Mouse (Mus musculus) G1E (cell line): ENCODE results near the gene Tmcc1. TPM values are rescaled to one million over a fixed set of nuclear protein-coding genes. Genes with fewer than 3 reads are reported as not detected.

Experiments used
- ATAC-seq: 2 replicates; pipeline ENCODE4 v1.8.0; 2016; ENCODE audit warnings: mild to moderate bottlenecking; ENCODE audit not compliant: insufficient number of reproducible peaks, poor library complexity, low FRiP score, severe bottlenecking; ENCODE audit errors: extremely low read depth
- DNase-seq: peaks from one replicate; pipeline ENCODE4 v3.0.0; 2012; ENCODE audit warnings: low spot score
- H3K27me3 ChIP-seq: 2 replicates; pipeline ENCODE4 v1.6.1; 2012; ENCODE audit warnings: mild to moderate bottlenecking, low read length, inconsistent platforms; ENCODE audit not compliant: insufficient read depth
- H3K36me3 ChIP-seq: replicated peaks from 2 replicates; pipeline ENCODE3; 2012; ENCODE audit warnings: mild to moderate bottlenecking, inconsistent platforms
- H3K4me1 ChIP-seq: 2 replicates; pipeline ENCODE4 v1.6.1; 2012; ENCODE audit warnings: low read depth, low read length, inconsistent platforms, mixed read lengths; ENCODE audit not compliant: insufficient read depth
- H3K4me3 ChIP-seq: 2 replicates; pipeline ENCODE4 v1.5.1; 2012; ENCODE audit warnings: low read depth, mild to moderate bottlenecking, inconsistent platforms, low read length, moderate library complexity, mixed read lengths
- H3K9me3 ChIP-seq: replicated peaks from 2 replicates; pipeline ENCODE4 v1.6.1; 2012; ENCODE audit warnings: inconsistent platforms
- CTCF ChIP-seq: IDR thresholded peaks from 2 replicates; pipeline ENCODE4 v1.5.1; 2012; ENCODE audit warnings: low read depth, low read length, inconsistent platforms, mixed read lengths
- GATA1 ChIP-seq: IDR thresholded peaks from 2 replicates; pipeline ENCODE4 v1.6.1; 2012; ENCODE audit warnings: borderline replicate concordance, low read length, inconsistent platforms, mixed read lengths
- GATA2 ChIP-seq: IDR thresholded peaks from 2 replicates; pipeline ENCODE4 v1.6.1; 2012; ENCODE audit warnings: low read depth, low read length, inconsistent platforms, borderline replicate concordance
- POLR2AphosphoS5 ChIP-seq: IDR thresholded peaks from 2 replicates; pipeline ENCODE4 v1.6.1; 2012; ENCODE audit warnings: low read depth, low read length, inconsistent platforms; ENCODE audit not compliant: insufficient replicate concordance
- TAL1 ChIP-seq: conservative IDR thresholded peaks from 2 replicates; pipeline ENCODE4 v1.6.1; 2012; ENCODE audit warnings: low read depth, low read length, inconsistent platforms, mixed read lengths
- polyA plus RNA-seq: library from polyadenylated mRNA; stranded (reverse); fragments of >175 nt; gene quantifications from 2 replicates; pipeline ENCODE4 v1.2.3, GENCODE M21; 2012
- total RNA-seq, 2 experiments: library from RNA; stranded (forward) in 1 of 2; stranded (reverse) in 1 of 2; fragments of 200-1000 nt in 1 of 2; fragments of >200 nt in 1 of 2; fragmentation: Nextera tagmentation in 1 of 2; gene quantifications; 2 replicates each; pipeline ENCODE4 v1.2.3; 2014 to 2017

Gene Tmcc1
- total and polyA plus RNA-seq, 3 experiments = 0.86 to 18.6 (median 12.1) TPM

DNA sequence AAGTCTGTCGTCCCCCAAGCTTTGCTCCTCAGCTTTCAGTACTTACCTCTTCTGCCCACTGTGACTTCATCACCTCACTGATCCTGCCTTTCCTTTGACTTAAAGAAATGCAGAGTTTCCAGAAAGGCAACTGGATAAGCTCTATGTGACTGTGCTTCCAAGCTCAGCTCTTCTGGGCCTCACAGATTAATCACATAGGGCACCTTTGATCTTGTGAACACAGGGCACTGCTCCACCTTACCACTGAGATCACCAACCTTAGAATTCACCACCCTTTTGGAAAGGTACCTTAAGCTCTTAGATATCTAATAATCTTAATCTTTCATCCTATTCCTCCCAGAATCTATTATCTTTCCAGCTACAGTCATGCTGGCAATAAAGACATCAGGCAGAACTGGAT, 111.0 kb downstream of the Tmcc1 start:
- Histone ChIP-seq H3K4me3 (no peak overlapping the region), H3K36me3 (no peaks in the 10 kb centered on the region)
- no peak for DNase-seq

DNA sequence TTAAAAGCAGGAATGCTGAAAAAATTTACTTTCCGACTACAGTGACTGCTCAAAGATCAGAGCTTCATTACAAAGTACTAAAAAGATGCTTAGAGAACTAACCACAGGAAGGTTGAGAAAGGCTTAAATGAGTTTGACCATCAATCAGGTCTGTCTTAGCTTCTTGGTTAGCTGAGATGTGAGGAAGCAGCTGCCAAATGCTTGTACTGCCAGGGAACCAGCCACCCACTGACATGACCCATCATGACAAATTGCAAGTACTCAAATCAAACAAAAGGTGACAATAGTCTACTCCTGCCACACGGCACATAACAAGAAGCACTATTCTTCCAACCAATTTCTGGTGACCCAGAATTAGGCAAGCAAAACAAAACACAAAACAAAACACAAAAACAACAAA, 111.9 kb downstream of the Tmcc1 start:
- Histone ChIP-seq H3K27me3 (no peaks in the 10 kb centered on the region), H3K4me1 (no peaks in the 10 kb centered on the region), H3K36me3 (no peaks in the 10 kb centered on the region), H3K4me3 (no peak overlapping the region), H3K9me3 (no peaks in the 10 kb centered on the region)
- TF ChIP-seq POLR2AphosphoS5 = no peak
- no peak for TF ChIP-seq GATA2
- no peak for TF ChIP-seq CTCF
- TF ChIP-seq TAL1 = no peak
- TF ChIP-seq GATA1 = no peak
- ATAC-seq (no peak), DNase-seq (no peak)

More for the DNA sequence above, 111.0 kb downstream of the Tmcc1 start:
- Histone ChIP-seq H3K9me3 (no peaks in the 10 kb centered on the region), H3K27me3 (no peaks in the 10 kb centered on the region), H3K4me1 (no peaks in the 10 kb centered on the region)
- TF ChIP-seq TAL1 (no peak), GATA2 (no peak), CTCF (no peak), GATA1 (no peak), POLR2AphosphoS5 (no peak)
- no peak for ATAC-seq

DNA sequence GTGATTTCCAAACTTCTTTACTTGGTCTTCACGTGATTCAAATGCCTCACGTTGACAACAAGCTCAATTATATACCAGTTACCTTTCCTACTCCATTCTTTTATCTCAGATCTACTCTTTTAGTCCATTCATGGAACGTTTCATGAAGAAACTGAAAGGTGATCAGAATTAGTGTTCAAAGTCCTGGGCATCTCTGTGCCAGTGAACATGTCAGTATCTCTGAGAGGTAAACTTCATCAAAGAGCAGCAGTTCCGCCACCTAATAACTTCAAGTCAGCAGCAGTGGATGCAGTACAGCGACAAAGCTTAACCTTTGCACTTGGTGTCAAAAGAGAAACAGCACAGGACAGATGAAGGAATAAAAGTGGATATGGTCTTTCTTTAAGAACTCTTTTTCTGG, 112.5 kb downstream of the Tmcc1 start:
- H3K27me3 ChIP-seq = no peaks in the 10 kb centered on the region
- H3K4me1 ChIP-seq = no peaks in the 10 kb centered on the region
- H3K9me3 ChIP-seq = no peaks in the 10 kb centered on the region
- H3K36me3 ChIP-seq = no peaks in the 10 kb centered on the region
- ATAC-seq (no peak), DNase-seq (no peak)
- no peak overlapping the region for H3K4me3 ChIP-seq
- TF ChIP-seq POLR2AphosphoS5 (no peak), TAL1 (no peak), CTCF (no peak), GATA1 (no peak), GATA2 (no peak)

DNA sequence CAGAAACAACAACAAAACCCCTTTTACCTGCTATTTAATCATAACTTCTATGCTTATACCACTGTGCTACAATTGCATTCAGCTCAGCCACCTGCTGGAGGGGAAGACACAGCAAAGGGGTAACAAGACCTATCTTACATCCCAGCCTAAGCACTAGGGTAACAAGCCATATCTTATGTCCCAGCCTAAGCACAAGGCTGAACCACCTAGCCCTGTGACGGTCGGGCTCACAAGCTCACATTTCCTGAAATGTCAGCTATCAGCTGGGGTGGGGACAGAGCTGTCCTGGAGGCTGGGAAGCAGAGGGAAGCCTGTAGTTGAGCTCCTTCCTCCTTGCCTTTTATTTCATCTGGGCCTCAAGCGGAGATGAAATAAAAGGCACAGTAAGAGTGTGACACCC, 115.7 kb downstream of the Tmcc1 start:
- H3K4me3 ChIP-seq = no peak overlapping the region
- H3K4me1 ChIP-seq = no peaks in the 10 kb centered on the region
- no peaks in the 10 kb centered on the region for H3K27me3 ChIP-seq
- no peak for TF ChIP-seq GATA1
- no peak for TF ChIP-seq TAL1
- TF ChIP-seq POLR2AphosphoS5 = no peak
- no peak for TF ChIP-seq CTCF
- no peak for TF ChIP-seq GATA2
- H3K36me3 ChIP-seq = no peaks in the 10 kb centered on the region
- no peak for ATAC-seq
- H3K9me3 ChIP-seq = no peaks in the 10 kb centered on the region
- no peak for DNase-seq

DNA sequence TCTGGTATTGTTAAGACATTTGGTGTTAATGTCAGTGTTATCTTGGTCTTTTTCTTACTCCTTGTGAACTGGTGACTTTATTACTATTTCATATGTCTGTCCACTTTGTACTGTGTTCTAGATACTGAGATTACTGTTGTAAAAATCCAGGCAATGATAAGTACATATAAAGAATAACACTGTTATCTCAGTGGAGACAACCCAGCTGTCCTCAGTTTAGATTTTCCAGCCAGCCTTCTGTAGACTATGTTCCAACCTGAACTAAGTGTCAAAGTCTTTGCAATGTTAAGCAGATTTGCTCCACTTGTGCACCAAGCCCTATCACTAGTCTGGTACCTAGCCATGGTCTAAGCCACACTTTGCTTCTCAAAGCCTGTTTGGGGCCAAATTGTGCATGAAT, 118.4 kb downstream of the Tmcc1 start:
- H3K36me3 ChIP-seq = no peaks in the 10 kb centered on the region
- no peaks in the 10 kb centered on the region for H3K9me3 ChIP-seq
- no peak overlapping the region for H3K4me3 ChIP-seq
- no peak for DNase-seq
- ATAC-seq = no peak
- H3K27me3 ChIP-seq = no peaks in the 10 kb centered on the region
- TF ChIP-seq CTCF = no peak
- no peak for TF ChIP-seq GATA2
- no peak for TF ChIP-seq POLR2AphosphoS5
- TF ChIP-seq TAL1 = no peak
- TF ChIP-seq GATA1 = no peak
- no peaks in the 10 kb centered on the region for H3K4me1 ChIP-seq

DNA sequence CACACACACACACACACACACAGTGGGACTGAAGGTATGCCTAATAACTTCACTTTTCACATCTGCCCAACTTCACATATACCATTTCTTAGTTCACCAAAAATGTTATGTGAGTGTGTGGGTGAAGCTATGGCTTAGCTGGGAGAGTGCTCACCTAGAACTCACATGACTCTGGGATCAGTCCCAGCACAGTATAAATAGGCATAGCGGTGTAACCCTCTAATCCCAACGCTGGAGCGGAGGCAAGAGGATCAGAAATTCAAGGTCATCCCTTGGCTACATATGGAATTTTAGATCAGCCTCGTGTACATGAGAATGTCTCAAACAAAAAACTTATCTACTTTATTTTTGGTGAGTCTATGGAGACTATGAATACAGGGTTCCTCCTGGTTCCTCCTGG, 119.7 kb downstream of the Tmcc1 start:
- ATAC-seq = no peak
- Histone ChIP-seq H3K27me3 (no peaks in the 10 kb centered on the region), H3K4me3 (no peak overlapping the region), H3K9me3 (no peaks in the 10 kb centered on the region), H3K36me3 (no peaks in the 10 kb centered on the region), H3K4me1 (no peaks in the 10 kb centered on the region)
- no peak for DNase-seq
- TF ChIP-seq GATA1 (no peak), POLR2AphosphoS5 (no peak), TAL1 (no peak), CTCF (no peak), GATA2 (no peak)

DNA sequence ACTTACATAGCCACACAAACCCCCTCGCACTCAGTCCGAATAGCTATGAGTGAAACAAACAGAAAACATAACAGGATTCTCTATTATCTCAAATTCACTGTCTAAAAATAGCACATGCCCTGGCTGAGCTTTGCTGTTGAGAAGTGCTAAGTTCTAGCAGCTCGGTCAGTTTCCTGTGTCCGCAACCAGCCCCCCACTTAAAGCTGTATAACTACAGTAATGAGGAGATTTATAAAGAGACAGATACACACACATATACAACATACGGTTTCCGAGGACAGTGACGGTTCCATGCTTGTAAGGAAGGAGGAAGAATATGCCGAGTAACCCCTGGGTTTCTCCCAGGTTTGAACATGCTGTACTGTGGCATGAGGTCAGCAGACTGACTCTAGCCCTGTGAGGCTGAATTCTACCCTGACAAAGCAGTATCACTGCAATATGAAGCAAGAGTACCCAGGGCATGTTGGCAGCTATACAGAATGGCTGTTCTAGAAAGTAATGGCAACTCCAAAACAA, 120.5 kb downstream of the Tmcc1 start:
- no peak for ATAC-seq
- no peak overlapping the region for H3K4me3 ChIP-seq

More for the DNA sequence above, 120.5 kb downstream of the Tmcc1 start:
- Histone ChIP-seq H3K36me3 (no peaks in the 10 kb centered on the region), H3K27me3 (no peaks in the 10 kb centered on the region), H3K9me3 (no peaks in the 10 kb centered on the region), H3K4me1 (no peaks in the 10 kb centered on the region)
- TF ChIP-seq GATA1 (no peak), POLR2AphosphoS5 (no peak), CTCF (no peak), TAL1 (no peak), GATA2 (no peak)
- DNase-seq = no peak
